Mouse (Mus musculus) testis, adult 2 months (tissue): ENCODE results near the gene Krtap5-2.

ENCODE experiments used
- CTCF ChIP-seq: fragments of 200-500 bp; IDR thresholded peaks from 2 replicates; pipeline ENCODE4 v1.5.1; 2012; ENCODE audit warnings: low read depth, mild to moderate bottlenecking, inconsistent platforms, low read length, moderate library complexity; ENCODE audit not compliant: control insufficient read depth, insufficient read depth, insufficient replicate concordance
- POLR2A ChIP-seq: fragments of 200-500 bp; IDR thresholded peaks from 2 replicates; pipeline ENCODE4 v1.6.1; 2012; ENCODE audit warnings: low read depth, mild to moderate bottlenecking, inconsistent platforms, low read length, moderate library complexity; ENCODE audit not compliant: control insufficient read depth

- TF ChIP-seq POLR2A (no peak), CTCF (no peak)
Measured at GRCm38 (mm10) chr7:142148633-142149032, 27.2 kb downstream of the Krtap5-2 start.
